Mouse (Mus musculus): ENCODE results near the gene Ppm1b.

Gene Ppm1b

GRCm38 (mm10) chr17:85067331-85067730 is 110.8 kb downstream of the Ppm1b start:
- in situ Hi-C loops (cut with MboI, MseI) = no loop called here

- in situ Hi-C loops (cut with MboI, MseI) = no loop called here
Observed at GRCm38 (mm10) chr17:85070658-85071057, 114.1 kb downstream of the Ppm1b start.

- in situ Hi-C loops (cut with MboI, MseI) = no loop called here
Observed at GRCm38 (mm10) chr17:85071088-85071775, 114.7 kb downstream of the Ppm1b start.

- in situ Hi-C loops (cut with MboI, MseI) = no loop called here
Observed at GRCm38 (mm10) chr17:85072383-85072782, 115.8 kb downstream of the Ppm1b start.

- in situ Hi-C loops (cut with MboI, MseI) = no loop called here
Observed at GRCm38 (mm10) chr17:85073214-85073613, 116.7 kb downstream of the Ppm1b start.
